25 mouse cellular contexts compared by ENCODE assay signal in the genomic region with DNA sequence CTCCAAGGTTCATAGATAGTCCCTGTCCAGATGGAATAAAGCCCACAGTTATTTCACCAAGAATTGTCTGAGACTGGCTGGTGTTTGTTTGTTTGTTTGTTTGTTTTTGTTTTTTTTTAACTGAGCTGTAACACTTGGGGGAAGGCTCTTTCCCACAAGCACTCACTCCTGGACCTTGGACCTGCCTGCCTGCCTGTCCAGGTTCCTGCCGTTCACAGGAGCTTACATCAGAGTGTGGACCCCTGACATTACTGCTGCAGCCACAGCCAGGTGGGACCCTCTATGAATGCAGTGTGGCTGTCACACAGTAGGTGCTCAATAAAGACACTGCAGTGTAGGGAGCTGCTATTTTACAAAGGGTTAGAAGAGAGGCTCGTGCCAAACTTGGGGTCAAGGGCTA.
"Had no signal": no experiment of that assay in that cellular context is flagged by ENCODE, and none has a peak within 500 bp of the region (broad histone marks: within the 10 kb centered on the region; RNA-seq: fewer than 3 reads in every experiment).

No protein-coding gene starts in this region.

- H3K36me3 ChIP-seq: heart, embryonic 13.5 days; heart, embryonic 15.5 days; hindbrain, embryonic 13.5 days; hindbrain, embryonic 15.5 days; limb, embryonic 10.5 days; limb, embryonic 12.5 days; liver, embryonic 13.5 days; liver, embryonic 15.5 days had no signal

- H3K4me3 ChIP-seq: gastrocnemius, adult 2 months; heart, adult 2 months; heart, embryonic 13.5 days; heart, embryonic 15.5 days; hindbrain, embryonic 13.5 days; hindbrain, embryonic 15.5 days; layer of hippocampus, adult 2 months; left cerebral cortex, adult 2 months; limb, embryonic 10.5 days; limb, embryonic 12.5 days; liver, embryonic 13.5 days; liver, embryonic 15.5 days had no signal

- H3K9ac ChIP-seq: heart, embryonic 13.5 days; heart, embryonic 15.5 days; hindbrain, embryonic 13.5 days; hindbrain, embryonic 15.5 days; limb, embryonic 12.5 days; liver, embryonic 13.5 days; liver, embryonic 15.5 days; liver, postnatal 0 days had no signal

- H3K27me3 ChIP-seq: heart, embryonic 13.5 days; heart, embryonic 15.5 days; hindbrain, embryonic 13.5 days; hindbrain, embryonic 15.5 days; limb, embryonic 12.5 days; liver, embryonic 13.5 days; liver, embryonic 15.5 days had no signal

- H3K4me1 ChIP-seq: heart, embryonic 13.5 days; heart, embryonic 15.5 days; limb, embryonic 10.5 days; limb, embryonic 12.5 days; liver, embryonic 13.5 days; liver, embryonic 15.5 days had no signal

- H3K27ac ChIP-seq: gastrocnemius, adult 2 months; heart, adult 2 months; heart, embryonic 13.5 days; heart, embryonic 15.5 days; hindbrain, embryonic 13.5 days; hindbrain, embryonic 15.5 days; hindbrain, postnatal 0 days; kidney, postnatal 0 days; layer of hippocampus, adult 2 months; left cerebral cortex, adult 2 months; limb, embryonic 10.5 days; limb, embryonic 12.5 days; liver, embryonic 13.5 days; liver, embryonic 15.5 days had no signal

- H3K4me2 ChIP-seq: heart, embryonic 11.5 days; heart, embryonic 13.5 days; heart, embryonic 15.5 days; hindbrain, embryonic 13.5 days; hindbrain, embryonic 15.5 days; limb, embryonic 12.5 days; liver, embryonic 11.5 days; liver, embryonic 13.5 days; liver, embryonic 15.5 days had no signal

- ATAC-seq: forebrain, embryonic 16.5 days; hindbrain, postnatal 0 days; intestine, embryonic 16.5 days; liver, postnatal 0 days had no signal

- DNase-seq: gastrocnemius, adult 2 months; gastrocnemius, postnatal 10 days; gastrocnemius, postnatal 25 days; heart, adult 11 months; heart, adult 2 months; heart, postnatal 14 days; heart, postnatal 36 days; liver; liver, embryonic 13.5 days; liver, postnatal 0 days had no signal

- H3K9me3 ChIP-seq: heart, embryonic 13.5 days; heart, embryonic 15.5 days; hindbrain, embryonic 13.5 days; hindbrain, embryonic 15.5 days; limb, embryonic 10.5 days; limb, embryonic 12.5 days; liver, embryonic 13.5 days; liver, embryonic 15.5 days had no signal
